Mouse (Mus musculus) olfactory bulb, adult 2 months (tissue): Measurements from ENCODE around the gene Snrpf.

ENCODE experiments used
- CTCF ChIP-seq: fragments of 200-500 bp; IDR thresholded peaks from 2 replicates; pipeline ENCODE4 v1.5.1; 2012; ENCODE audit warnings: low read depth, mild to moderate bottlenecking, low read length, moderate library complexity; ENCODE audit not compliant: insufficient read depth
- POLR2A ChIP-seq: fragments of 200-500 bp; IDR thresholded peaks from 2 replicates; pipeline ENCODE4 v1.6.1; 2012; ENCODE audit warnings: mild to moderate bottlenecking, low read depth, low read length, moderate library complexity; ENCODE audit not compliant: insufficient read depth

DNA sequence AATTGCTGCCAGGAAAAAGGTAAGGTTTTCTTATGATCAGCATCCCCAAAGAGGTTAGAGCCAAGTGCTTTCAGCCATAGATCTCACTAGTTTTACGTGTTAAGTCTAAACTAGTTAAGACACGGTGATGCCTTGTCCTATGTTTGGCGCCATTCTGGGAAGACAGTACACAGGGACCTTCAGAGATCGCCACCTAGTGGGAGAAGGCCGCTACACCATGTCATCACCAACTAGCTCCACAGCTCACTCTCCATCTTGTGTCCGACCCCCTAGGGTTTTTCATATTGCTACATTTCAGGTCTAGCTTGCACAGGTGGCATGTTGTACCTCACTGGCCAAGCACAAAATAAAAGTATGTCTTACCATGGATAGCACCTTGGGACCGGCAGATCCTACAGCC lies 40.5 kb downstream of the Snrpf start:
- TF ChIP-seq CTCF (0 out of 2 replicates have a peak, but pooled peaks have one; percentile 15), POLR2A (no peak)
